Mouse (Mus musculus): ENCODE measurements around the gene Eif3g.

Eif3g gene

GRCm38 (mm10) chr9:20898511-20899073 lies at the start of gene Eif3g:
TSS of gene Eif3g (minus strand) at chr9:20898623.
- in situ Hi-C loops (cut with MboI, MseI), result no loop called here

DNA sequence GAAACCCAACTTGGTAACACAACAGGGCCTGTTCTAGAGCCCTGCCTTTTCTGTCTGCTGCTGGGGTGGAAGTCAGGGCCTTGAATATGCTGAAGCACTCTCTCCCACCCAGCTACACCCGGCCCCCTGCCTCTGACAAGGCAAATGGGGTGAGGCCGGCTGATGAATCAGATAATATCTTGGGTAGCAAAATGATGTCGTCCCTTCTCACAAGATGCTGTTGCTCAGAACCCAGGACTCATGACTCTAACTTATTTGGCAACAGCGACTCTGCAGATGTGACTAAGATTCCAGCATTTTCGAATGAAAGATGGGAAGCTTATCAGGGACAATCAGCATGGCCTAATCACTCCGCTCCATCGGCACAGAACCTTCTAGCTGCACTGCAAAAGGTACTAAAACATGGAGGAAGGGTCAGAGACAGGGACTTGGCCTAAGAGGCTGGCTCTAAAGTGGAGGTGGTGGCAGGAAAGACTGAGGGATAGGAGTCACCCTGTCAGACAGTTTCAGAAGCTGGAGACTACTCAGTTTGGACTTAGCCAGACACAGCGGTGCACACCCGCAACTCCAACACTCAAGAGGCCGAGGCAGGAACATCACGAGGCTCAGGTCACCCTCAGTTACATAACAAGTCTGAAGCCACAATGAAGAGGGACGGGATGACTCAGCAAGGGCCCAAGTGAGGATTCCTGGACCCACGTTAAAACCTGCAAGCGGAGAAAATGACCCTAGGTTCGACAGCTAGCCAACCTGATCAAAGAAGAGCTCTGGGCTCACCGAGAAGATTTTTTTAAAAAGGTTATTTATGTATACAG lies 47.9 kb upstream of the Eif3g start:
- in situ Hi-C loops (cut with MboI, MseI), result loop anchor here (25.0 kb wide), 1 partner anchor 1416 kb away; no protein-coding TSS in a partner anchor

DNA sequence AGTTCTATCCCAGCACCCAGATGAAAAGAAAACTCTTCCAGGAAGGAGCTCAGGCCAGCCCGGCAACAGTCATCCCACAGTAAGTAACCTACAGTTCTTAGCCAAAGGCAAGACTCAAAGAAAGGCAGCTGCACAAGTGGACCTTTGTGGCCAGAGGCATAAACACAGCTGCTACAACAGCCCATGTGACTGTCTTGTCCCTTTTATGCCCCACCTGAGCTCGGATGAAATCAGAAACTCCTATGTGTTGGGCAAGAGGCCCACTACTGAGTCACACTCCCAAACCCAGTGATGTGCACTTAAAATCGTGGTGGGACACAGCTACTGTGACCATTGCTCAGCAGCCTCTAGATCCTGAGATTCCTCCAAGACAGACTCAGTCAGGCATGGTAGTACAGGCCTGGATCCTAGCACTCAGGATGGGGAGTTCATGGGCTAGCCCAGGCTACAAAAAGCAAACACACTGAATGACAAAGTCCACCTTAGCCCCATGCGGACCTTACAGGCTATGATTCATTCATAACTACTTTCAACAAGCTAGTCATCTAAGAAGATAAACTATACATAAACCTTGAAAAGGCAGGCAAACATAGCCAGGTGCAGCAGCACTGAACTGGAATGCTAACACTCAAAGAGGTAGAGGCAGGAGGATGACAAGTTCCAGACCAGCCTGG lies 46.4 kb upstream of the Eif3g start:
- in situ Hi-C loops (cut with MboI, MseI), result loop anchor here (25.0 kb wide), 1 partner anchor 1417 kb away; no protein-coding TSS in a partner anchor

GRCm38 (mm10) chr9:20943911-20944310 lies 45.5 kb upstream of the Eif3g start:
- in situ Hi-C loops (cut with MboI, MseI), result loop anchor here (25.0 kb wide), 1 partner anchor 1418 kb away; no protein-coding TSS in a partner anchor

GRCm38 (mm10) chr9:20943396-20943795 lies 45.0 kb upstream of the Eif3g start:
- in situ Hi-C loops (cut with MboI, MseI), result loop anchor here (25.0 kb wide), 1 partner anchor 1419 kb away; no protein-coding TSS in a partner anchor

GRCm38 (mm10) chr9:20923258-20923657 lies 24.8 kb upstream of the Eif3g start:
- in situ Hi-C loops (cut with MboI, MseI), result loop anchor here (5.0 to 25.0 kb wide), 2 partner anchors 89 to 754 kb away; partner anchors contain the start of genes Icam1 and Mrpl4

GRCm38 (mm10) chr9:20916160-20916559 lies 17.7 kb upstream of the Eif3g start:
- in situ Hi-C loops (cut with MboI, MseI), result loop anchor here (25.0 kb wide), 1 partner anchor 96 kb away; the partner anchor contains the start of genes Icam1 and Mrpl4

- in situ Hi-C loops (cut with MboI, MseI), result loop anchor here (25.0 kb wide), 1 partner anchor 102 kb away; the partner anchor contains the start of genes Icam1 and Mrpl4
These were observed 11.5 kb upstream of the Eif3g start for GRCm38 (mm10) chr9:20909948-20910347.

GRCm38 (mm10) chr9:20902174-20902491 lies 3.7 kb upstream of the Eif3g start:
- in situ Hi-C loops (cut with MboI, MseI), result loop anchor here (25.0 kb wide), 1 partner anchor 110 kb away; the partner anchor contains the start of genes Icam1 and Mrpl4

- in situ Hi-C loops (cut with MboI, MseI), result loop anchor here (25.0 kb wide), 1 partner anchor 111 kb away; the partner anchor contains the start of genes Icam1 and Mrpl4
These were observed 3.2 kb upstream of the Eif3g start for GRCm38 (mm10) chr9:20901466-20902173.

DNA sequence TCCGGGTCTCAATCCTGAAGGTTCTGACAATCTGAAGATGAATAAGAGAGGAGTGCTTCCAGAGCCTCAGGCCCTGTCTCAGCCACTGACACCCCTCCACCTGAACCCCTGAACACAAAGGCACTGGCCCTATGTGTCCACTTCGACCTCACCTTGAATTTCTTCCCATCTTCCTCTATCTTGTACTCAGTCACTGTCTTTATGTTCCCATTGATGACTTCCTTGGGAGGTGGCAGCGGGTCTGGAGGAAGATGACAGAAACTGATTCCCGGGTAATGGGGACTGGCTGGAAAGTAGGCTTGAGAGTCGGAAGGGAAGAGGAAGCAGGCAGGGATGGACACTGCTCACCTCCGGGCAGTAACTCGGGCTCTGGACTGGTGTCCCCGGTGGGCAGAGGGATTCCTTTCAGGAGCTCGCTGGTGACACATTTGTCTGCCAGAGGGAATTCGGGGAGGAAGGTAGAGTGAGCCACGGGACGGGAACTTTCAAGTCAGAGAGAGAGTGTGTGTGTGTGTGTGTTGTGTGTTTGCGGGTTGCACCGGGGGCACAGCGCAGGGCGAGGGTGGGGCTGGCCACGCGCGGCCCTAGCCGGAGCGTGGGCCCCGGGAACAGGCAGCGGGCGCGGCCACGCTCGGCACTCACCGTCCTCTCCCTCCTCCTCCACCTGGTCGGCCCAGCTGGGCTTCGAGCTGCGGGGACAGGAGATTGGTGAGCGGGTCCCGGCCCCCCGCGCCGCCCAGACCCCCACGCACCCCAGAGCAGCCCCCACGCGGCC lies 500 bp downstream of the Eif3g start:
- in situ Hi-C loops (cut with MboI, MseI), result no loop called here

DNA sequence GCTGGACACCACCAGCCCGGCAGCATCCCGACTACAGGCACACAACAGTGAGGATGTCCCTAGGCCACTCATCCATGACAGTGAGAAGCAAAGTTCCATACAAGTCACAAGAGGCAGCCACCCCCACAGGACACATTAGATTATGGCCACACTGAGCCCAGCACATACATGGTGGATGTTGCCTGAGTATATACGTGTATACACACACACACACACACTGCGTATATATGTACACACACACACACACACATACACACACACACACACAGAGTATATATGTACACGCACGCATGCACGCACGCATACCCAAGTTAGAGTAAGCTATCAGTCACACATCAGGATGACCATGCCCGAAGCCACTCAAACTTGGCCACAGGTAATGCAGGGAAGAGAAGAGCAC lies 3.0 kb downstream of the Eif3g start:
- in situ Hi-C loops (cut with MboI, MseI), result no loop called here

DNA sequence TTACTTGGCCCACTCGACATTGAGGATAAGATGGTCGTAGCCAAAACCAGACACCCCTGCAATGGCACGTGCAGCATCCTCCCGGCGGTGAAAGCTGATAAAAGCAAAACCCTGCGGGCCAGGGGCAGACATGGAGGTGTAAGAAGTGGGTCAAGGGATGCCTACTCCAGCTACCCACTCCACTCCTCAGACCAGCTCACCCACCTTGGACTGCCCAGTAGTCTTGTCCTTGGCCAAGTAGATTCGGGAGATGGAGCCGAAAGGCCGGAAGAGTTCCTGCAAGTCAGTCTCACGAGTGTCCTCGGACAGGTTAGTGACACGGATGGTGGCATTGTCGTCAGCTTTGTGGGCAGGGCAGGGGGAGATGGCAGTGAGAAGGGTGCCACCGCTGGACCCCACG lies 3.8 kb downstream of the Eif3g start:
- in situ Hi-C loops (cut with MboI, MseI), result no loop called here

DNA sequence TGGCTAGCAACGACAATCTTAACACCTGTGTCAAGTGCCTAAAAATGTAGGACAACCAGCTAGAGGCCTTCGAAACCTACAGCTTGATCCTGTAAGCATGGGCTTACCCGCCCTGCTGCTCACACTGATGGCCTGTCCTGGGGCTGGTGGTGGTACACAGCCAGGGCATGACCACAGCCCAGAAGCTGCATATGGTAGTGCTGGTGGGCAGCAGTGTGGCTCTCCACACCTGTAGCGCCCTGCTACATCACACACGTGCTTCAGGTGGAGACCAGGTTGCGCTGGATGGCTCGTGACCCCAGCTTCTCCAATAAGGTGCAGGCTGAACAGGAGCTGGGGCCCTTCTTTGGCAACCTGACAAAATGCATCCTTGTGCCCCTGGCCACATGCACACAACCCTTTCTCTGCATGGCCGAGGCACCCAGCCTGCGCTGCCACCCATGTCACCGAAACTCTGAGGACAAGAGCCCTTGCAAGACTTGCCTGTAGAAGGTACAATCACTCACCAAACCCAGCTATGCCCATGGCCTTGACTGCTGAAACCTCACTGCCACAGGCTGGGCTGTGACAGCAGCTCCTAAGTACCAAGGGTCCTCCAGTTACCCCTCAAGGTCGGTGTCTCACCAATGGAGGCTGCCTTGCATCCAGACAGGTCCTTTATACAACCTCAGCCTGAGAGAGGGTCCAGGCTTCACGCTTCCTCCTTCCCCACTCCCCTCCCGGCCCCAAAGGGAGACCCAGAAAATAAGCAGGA lies 4.7 kb downstream of the Eif3g start:
- in situ Hi-C loops (cut with MboI, MseI), result no loop called here

GRCm38 (mm10) chr9:20893069-20893468 lies 5.4 kb downstream of the Eif3g start:
- in situ Hi-C loops (cut with MboI, MseI), result no loop called here

DNA sequence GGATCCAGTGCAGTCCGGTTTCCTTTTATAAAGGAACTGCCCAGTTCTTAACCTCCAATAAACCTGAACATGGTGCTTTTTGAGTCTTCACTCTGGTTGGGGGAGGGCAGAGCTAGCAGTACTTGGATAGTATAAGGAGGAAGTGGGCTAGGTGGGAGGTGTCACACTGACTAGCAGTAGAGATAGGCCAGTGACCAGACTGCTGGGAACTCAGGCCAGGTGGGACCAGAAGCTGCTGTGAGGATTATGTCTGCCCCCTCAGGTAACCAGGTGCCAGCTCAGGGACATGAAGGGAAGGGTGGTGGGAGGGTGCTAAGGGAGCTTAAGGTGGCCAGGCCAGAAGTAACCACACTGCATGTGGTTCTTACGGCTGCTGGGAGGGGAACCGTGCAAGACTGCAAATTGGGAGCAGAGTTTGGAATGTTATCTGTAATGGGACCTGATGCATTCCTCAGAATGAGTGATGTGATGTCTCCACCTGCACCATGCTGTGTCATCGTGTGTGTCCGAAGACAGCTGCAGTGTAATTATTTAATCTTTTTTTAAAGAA lies 6.2 kb downstream of the Eif3g start:
- in situ Hi-C loops (cut with MboI, MseI), result no loop called here

DNA sequence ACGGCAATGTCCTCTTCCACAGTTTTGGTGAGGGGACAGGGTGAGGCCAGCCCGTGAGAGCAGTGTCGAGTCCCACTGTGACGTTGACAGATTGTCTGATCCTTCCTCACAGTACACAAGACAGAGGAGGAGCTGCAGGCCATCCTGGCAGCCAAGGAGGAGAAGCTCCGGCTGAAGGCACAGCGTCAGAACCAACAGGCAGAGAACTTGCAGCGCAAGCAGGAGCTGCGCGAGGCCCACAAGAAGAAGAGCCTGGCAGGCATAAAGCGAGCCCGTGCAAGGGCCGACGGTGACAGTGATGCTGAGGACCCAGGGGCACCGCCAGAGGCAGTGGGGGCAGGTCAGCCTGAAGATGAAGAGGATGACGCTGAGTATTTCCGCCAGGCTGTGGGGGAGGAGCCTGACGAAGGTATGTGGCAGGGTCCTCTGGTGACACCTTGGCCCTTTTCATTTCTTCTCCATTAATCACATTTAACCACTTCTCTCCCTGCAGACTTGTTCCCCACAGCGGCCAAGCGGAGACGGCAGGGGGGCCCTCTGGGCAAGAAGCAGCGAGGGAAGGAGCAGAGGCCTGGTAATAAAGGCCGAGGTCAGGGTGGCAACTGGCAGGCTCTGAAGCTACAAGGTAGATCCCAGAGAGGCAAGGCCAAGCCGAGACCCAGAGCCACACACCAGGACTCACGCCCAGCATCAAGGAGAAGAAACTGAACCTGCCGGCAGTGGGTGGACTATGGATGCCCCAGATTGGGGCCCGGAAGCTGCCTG lies 6.9 kb downstream of the Eif3g start:
- in situ Hi-C loops (cut with MboI, MseI), result no loop called here

DNA sequence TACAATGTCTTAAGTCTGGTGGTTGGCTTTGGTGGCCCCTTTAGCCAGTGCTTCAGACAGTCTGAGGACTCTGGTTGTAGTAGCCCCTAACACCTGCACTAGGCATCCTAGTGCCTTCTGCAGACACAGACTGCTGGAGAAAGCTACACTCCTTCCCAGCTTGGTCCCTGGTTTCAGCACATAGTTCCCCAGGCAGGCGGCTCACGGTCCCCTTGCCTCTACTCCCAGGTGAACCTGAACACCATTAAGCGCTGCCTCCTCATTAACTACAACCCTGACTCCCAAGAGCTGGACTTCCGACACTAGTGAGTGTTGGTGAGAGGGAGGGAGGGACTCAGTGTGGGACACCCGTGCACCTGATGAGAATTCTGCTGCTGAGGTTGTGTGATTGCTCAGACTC lies 8.0 kb downstream of the Eif3g start:
- in situ Hi-C loops (cut with MboI, MseI), result no loop called here

Data from regulatory T cell (primary cell).